Mouse (Mus musculus): ENCODE data around the gene Gpr160. TPM values are rescaled to one million over a fixed set of nuclear protein-coding genes. Genes with fewer than 3 reads are reported as not detected.
"Not testable (repeated sequence)": the region's sequence is repeated elsewhere in the genome, so short reads cannot be mapped to it uniquely, and the experiment has no call there.

Gpr160 gene
- polyA plus RNA-seq, 1 experiment from 2014 or later, result 1.2 TPM

DNA sequence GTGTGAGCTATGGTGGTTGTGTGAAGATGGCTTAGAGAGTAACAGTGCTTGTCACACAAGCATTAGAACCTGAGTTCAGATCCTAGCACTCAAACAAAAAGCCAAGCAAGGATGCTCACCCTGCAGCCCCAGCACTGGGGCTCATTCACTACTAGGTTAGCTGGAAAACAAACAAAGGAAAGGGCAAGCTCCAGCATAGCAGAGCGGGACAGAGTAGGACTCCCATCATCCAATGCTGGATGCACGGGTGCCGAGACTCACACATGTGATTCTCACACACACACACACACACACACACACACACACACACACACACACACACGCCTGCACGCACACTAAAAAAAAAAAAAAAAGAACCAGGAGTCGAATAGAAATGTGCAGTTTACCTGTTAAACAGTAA is 4.3 kb upstream of the Gpr160 start:
- no peak overlapping the region for H3K4me2 ChIP-seq (ENCODE audit: low read length)
- no peak overlapping the region for H3K27ac ChIP-seq (ENCODE audit: low read length)
- no peak overlapping the region for H3K4me3 ChIP-seq (ENCODE audit: low read depth, low read length)
- H3K9me3 ChIP-seq (replicated peaks; ENCODE audit: control insufficient read depth, low read length, poor library complexity, severe bottlenecking), result no peaks in the 10 kb centered on the region
- H3K9ac ChIP-seq (ENCODE audit: low read depth, low read length), result no peak overlapping the region
- ATAC-seq, result no peak
- 0 out of 2 replicates have a peak, but pooled peaks cover 2% of the 10 kb centered on the region for H3K4me1 ChIP-seq (ENCODE audit: control insufficient read depth, insufficient read depth, low read length)
- WGBS, result 83% methylated on average over 6 of the region's 6 CpGs
- H3K27me3 ChIP-seq (ENCODE audit: control insufficient read depth, insufficient read depth, low read depth, low read length), result peaks cover 12% of the 10 kb centered on the region
- H3K36me3 ChIP-seq (ENCODE audit: control insufficient read depth, insufficient read depth, low read length), result no peaks in the 10 kb centered on the region

- H3K4me1 ChIP-seq (ENCODE audit: control insufficient read depth, insufficient read depth, low read length), result 0 out of 2 replicates have a peak, but pooled peaks cover 2% of the 10 kb centered on the region
- H3K9me3 ChIP-seq (replicated peaks; ENCODE audit: control insufficient read depth, low read length, poor library complexity, severe bottlenecking), result no peaks in the 10 kb centered on the region
- H3K4me2 ChIP-seq (ENCODE audit: low read length), result no peak overlapping the region
- H3K9ac ChIP-seq (ENCODE audit: low read depth, low read length), result no peak overlapping the region
- ATAC-seq, result no peak
- no peak overlapping the region for H3K27ac ChIP-seq (ENCODE audit: low read length)
- peaks cover 12% of the 10 kb centered on the region for H3K27me3 ChIP-seq (ENCODE audit: control insufficient read depth, insufficient read depth, low read depth, low read length)
- no peak overlapping the region for H3K4me3 ChIP-seq (ENCODE audit: low read depth, low read length)
- WGBS, result 94% methylated on average over 5 of the region's 5 CpGs
- no peaks in the 10 kb centered on the region for H3K36me3 ChIP-seq (ENCODE audit: control insufficient read depth, insufficient read depth, low read length)
Observed at GRCm38 (mm10) chr3:30853596-30853995, 2.2 kb upstream of the Gpr160 start.

GRCm38 (mm10) chr3:30859599-30859998 is 3.8 kb downstream of the Gpr160 start:
- H3K4me3 ChIP-seq (ENCODE audit: low read depth, low read length); H3K9ac ChIP-seq (ENCODE audit: low read depth, low read length); H3K27ac ChIP-seq (ENCODE audit: low read length); H3K4me1 ChIP-seq (ENCODE audit: control insufficient read depth, insufficient read depth, low read length); ATAC-seq; H3K4me2 ChIP-seq (ENCODE audit: low read length); H3K36me3 ChIP-seq (ENCODE audit: control insufficient read depth, insufficient read depth, low read length); H3K9me3 ChIP-seq (replicated peaks; ENCODE audit: control insufficient read depth, low read length, poor library complexity, severe bottlenecking): not testable (repeated sequence)
- peaks cover 12% of the 10 kb centered on the region for H3K27me3 ChIP-seq (ENCODE audit: control insufficient read depth, insufficient read depth, low read depth, low read length)
- 93% methylated on average over 8 of the region's 8 CpGs for WGBS

GRCm38 (mm10) chr3:30860705-30861104 is 5.0 kb downstream of the Gpr160 start:
- Histone ChIP-seq H3K9me3 (replicated peaks; ENCODE audit: control insufficient read depth, low read length, poor library complexity, severe bottlenecking) (no peaks in the 10 kb centered on the region), H3K27me3 (ENCODE audit: control insufficient read depth, insufficient read depth, low read depth, low read length) (peaks cover 7% of the 10 kb centered on the region), H3K9ac (ENCODE audit: low read depth, low read length) (no peak overlapping the region), H3K4me1 (ENCODE audit: control insufficient read depth, insufficient read depth, low read length) (0 out of 2 replicates have a peak, but pooled peaks cover 2% of the 10 kb centered on the region), H3K36me3 (ENCODE audit: control insufficient read depth, insufficient read depth, low read length) (no peaks in the 10 kb centered on the region), H3K27ac (ENCODE audit: low read length) (no peak overlapping the region), H3K4me3 (ENCODE audit: low read depth, low read length) (no peak overlapping the region), H3K4me2 (ENCODE audit: low read length) (no peak overlapping the region)
- WGBS, result 85% methylated on average over 4 of the region's 4 CpGs
- ATAC-seq, result no peak

DNA sequence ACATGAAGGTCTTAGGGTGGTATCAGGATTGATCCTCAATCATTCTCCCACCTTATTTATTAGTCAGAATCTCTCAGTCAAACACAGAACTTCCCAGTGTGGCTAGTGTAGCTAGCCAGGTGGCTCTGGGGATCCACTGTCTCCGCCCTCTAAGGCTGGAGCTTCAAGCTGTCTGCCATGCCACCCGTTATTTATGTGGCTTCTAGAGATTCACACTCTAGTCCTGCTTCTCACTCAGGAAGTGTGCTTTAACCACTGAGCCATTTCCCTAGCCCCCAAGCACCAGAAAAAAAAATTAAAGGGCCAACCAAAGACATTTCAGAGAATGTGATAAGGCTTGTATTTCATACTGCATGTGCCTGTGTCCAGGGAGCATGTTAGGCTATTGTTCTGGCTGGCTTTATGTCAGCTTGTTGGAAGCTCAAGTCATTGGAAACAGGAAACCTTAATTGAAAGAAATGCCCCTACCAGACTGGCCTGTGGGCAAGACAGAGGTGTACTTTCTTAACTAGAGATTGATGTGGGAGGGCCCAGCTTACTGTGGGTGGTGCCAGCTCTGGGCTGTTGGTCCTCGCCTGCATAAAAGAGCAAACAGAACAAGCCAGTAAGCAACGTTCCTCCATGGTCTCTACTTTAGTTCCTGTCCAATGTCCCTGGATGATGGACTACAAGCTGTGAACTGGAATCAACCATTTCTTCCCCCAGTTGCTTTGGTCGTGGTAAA is 8.1 kb downstream of the Gpr160 start:
- Histone ChIP-seq H3K4me2 (ENCODE audit: low read length) (no peak overlapping the region), H3K27ac (ENCODE audit: low read length) (no peak overlapping the region), H3K9me3 (replicated peaks; ENCODE audit: control insufficient read depth, low read length, poor library complexity, severe bottlenecking) (no peaks in the 10 kb centered on the region), H3K9ac (ENCODE audit: low read depth, low read length) (no peak overlapping the region), H3K4me3 (ENCODE audit: low read depth, low read length) (no peak overlapping the region), H3K4me1 (ENCODE audit: control insufficient read depth, insufficient read depth, low read length) (no peaks in the 10 kb centered on the region), H3K36me3 (ENCODE audit: control insufficient read depth, insufficient read depth, low read length) (no peaks in the 10 kb centered on the region), H3K27me3 (ENCODE audit: control insufficient read depth, insufficient read depth, low read depth, low read length) (no peaks in the 10 kb centered on the region)
- ATAC-seq, result no peak
- WGBS, result 79% methylated on average over 5 of the region's 5 CpGs

- ATAC-seq, result no peak
- Histone ChIP-seq H3K27ac (ENCODE audit: low read length) (no peak overlapping the region), H3K4me3 (ENCODE audit: low read depth, low read length) (no peak overlapping the region), H3K4me1 (ENCODE audit: control insufficient read depth, insufficient read depth, low read length) (no peaks in the 10 kb centered on the region), H3K36me3 (ENCODE audit: control insufficient read depth, insufficient read depth, low read length) (no peaks in the 10 kb centered on the region), H3K9me3 (replicated peaks; ENCODE audit: control insufficient read depth, low read length, poor library complexity, severe bottlenecking) (no peaks in the 10 kb centered on the region), H3K4me2 (ENCODE audit: low read length) (no peak overlapping the region), H3K9ac (ENCODE audit: low read depth, low read length) (no peak overlapping the region), H3K27me3 (ENCODE audit: control insufficient read depth, insufficient read depth, low read depth, low read length) (no peaks in the 10 kb centered on the region)
- 94% methylated on average over 1 of the region's 1 CpGs for WGBS
Observed at GRCm38 (mm10) chr3:30864640-30865039, 8.9 kb downstream of the Gpr160 start.

DNA sequence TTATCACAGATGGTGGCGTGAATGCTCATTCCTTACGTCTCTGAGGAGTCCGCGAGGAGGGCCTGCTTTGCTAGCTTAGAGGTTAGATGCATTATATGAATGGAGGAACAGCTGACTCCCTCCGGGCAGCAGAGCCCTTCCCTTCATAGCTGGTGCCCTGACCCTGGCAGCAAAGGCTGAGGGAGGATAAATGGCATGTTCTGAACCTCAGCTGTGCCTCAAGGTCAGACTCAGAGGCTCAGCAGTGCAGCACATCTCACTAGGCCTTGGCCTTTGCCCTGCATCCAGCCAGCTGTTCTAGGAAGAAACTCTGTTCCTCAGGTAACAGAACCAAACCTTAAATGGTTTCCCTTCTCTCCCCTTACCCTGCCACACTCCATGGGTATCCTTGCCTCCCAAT is 12.4 kb downstream of the Gpr160 start:
- H3K4me1 ChIP-seq (ENCODE audit: control insufficient read depth, insufficient read depth, low read length), result no peaks in the 10 kb centered on the region
- WGBS, result 78% methylated on average over 5 of the region's 5 CpGs
- no peak overlapping the region for H3K9ac ChIP-seq (ENCODE audit: low read depth, low read length)
- ATAC-seq, result no peak
- no peaks in the 10 kb centered on the region for H3K27me3 ChIP-seq (ENCODE audit: control insufficient read depth, insufficient read depth, low read depth, low read length)
- no peaks in the 10 kb centered on the region for H3K36me3 ChIP-seq (ENCODE audit: control insufficient read depth, insufficient read depth, low read length)
- H3K4me3 ChIP-seq (ENCODE audit: low read depth, low read length), result no peak overlapping the region
- no peaks in the 10 kb centered on the region for H3K9me3 ChIP-seq (replicated peaks; ENCODE audit: control insufficient read depth, low read length, poor library complexity, severe bottlenecking)
- no peak overlapping the region for H3K27ac ChIP-seq (ENCODE audit: low read length)
- H3K4me2 ChIP-seq (ENCODE audit: low read length), result no peak overlapping the region

GRCm38 (mm10) chr3:30868625-30869024 is 12.9 kb downstream of the Gpr160 start:
- H3K4me1 ChIP-seq (ENCODE audit: control insufficient read depth, insufficient read depth, low read length), result no peaks in the 10 kb centered on the region
- ATAC-seq, result no peak
- H3K9me3 ChIP-seq (replicated peaks; ENCODE audit: control insufficient read depth, low read length, poor library complexity, severe bottlenecking), result no peaks in the 10 kb centered on the region
- no peak overlapping the region for H3K9ac ChIP-seq (ENCODE audit: low read depth, low read length)
- no peaks in the 10 kb centered on the region for H3K27me3 ChIP-seq (ENCODE audit: control insufficient read depth, insufficient read depth, low read depth, low read length)
- no peak overlapping the region for H3K4me2 ChIP-seq (ENCODE audit: low read length)
- H3K27ac ChIP-seq (ENCODE audit: low read length), result no peak overlapping the region
- no peaks in the 10 kb centered on the region for H3K36me3 ChIP-seq (ENCODE audit: control insufficient read depth, insufficient read depth, low read length)
- no peak overlapping the region for H3K4me3 ChIP-seq (ENCODE audit: low read depth, low read length)
- WGBS, result 68% methylated on average over 5 of the region's 5 CpGs

DNA sequence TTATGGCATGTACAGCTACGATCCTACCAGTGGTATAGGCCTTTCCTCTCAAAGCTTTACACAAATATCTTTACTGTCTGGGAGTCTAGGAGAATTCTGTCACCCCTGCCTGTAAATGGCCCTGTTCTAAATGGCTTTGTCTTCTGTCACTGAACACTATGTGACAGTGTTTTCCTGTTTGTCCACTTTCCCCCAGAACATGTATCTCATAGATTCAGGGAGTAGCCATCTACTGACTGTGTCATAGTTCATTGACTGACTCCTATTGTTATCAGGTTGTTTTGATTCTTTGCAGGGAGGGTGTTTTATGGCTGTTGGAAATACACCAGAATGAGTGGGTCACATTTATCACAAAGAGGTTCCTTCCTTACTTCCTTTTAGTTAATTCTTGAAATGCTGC is 14.2 kb downstream of the Gpr160 start:
- no peaks in the 10 kb centered on the region for H3K36me3 ChIP-seq (ENCODE audit: control insufficient read depth, insufficient read depth, low read length)
- WGBS, result 96% methylated on average over 1 of the region's 1 CpGs
- no peak for ATAC-seq

More for the DNA sequence above, 14.2 kb downstream of the Gpr160 start:
- H3K27ac ChIP-seq (ENCODE audit: low read length), result no peak overlapping the region
- H3K4me1 ChIP-seq (ENCODE audit: control insufficient read depth, insufficient read depth, low read length), result no peaks in the 10 kb centered on the region
- H3K9ac ChIP-seq (ENCODE audit: low read depth, low read length), result no peak overlapping the region
- no peaks in the 10 kb centered on the region for H3K27me3 ChIP-seq (ENCODE audit: control insufficient read depth, insufficient read depth, low read depth, low read length)
- no peak overlapping the region for H3K4me3 ChIP-seq (ENCODE audit: low read depth, low read length)
- no peaks in the 10 kb centered on the region for H3K9me3 ChIP-seq (replicated peaks; ENCODE audit: control insufficient read depth, low read length, poor library complexity, severe bottlenecking)
- H3K4me2 ChIP-seq (ENCODE audit: low read length), result no peak overlapping the region

Data from midbrain, embryonic 16.5 days (tissue).